Mouse (Mus musculus): ENCODE results near the gene Aqp5. TPM values are rescaled to one million over a fixed set of nuclear protein-coding genes. Genes with fewer than 3 reads are reported as not detected.

Gene Aqp5
- total RNA-seq, 1 experiment = 2.9 TPM

- in situ Hi-C loops (cut with MboI; ENCODE audit: low sequenced_read_pairs in 2 of 2, unreplicated experiment in 2 of 2) = no loop called here
- no peak overlapping the region for H3K4me3 ChIP-seq (ENCODE audit: insufficient read depth in 1 of 2, low read depth in 1 of 2, low read length in 2 of 2, poor library complexity in 1 of 2, severe bottlenecking in 1 of 2)
- no peaks in the 10 kb centered on the region for H3K36me3 ChIP-seq (ENCODE audit: control insufficient read depth, insufficient read depth, low read length, poor library complexity, severe bottlenecking)
- H3K27ac ChIP-seq (ENCODE audit: insufficient read depth, low read depth, low read length, poor library complexity, severe bottlenecking) = no peak overlapping the region
- H3K9ac ChIP-seq (ENCODE audit: insufficient read depth, low read depth, low read length, poor library complexity, severe bottlenecking) = no peak overlapping the region
- H3K4me1 ChIP-seq (ENCODE audit: control insufficient read depth in 2 of 2, insufficient read depth in 2 of 2, low read length in 2 of 2, poor library complexity in 1 of 2) = peaks cover 1 to 22% of the 10 kb centered on the region in 2 experiments; a peak in 2 of 4 replicates
- no peak for TF ChIP-seq ZC3H11A (IDR thresholded peaks at IDR 0.05; ENCODE audit: borderline replicate concordance, low read depth, low read length)
- TF ChIP-seq ZNF384 (IDR thresholded peaks at IDR 0.05; ENCODE audit: low read depth, low read length) = no peak
- no peak for TF ChIP-seq MAFK (IDR thresholded peaks at IDR 0.05; ENCODE audit: insufficient read depth, low read depth, low read length)
- no peak for TF ChIP-seq CHD2 (IDR thresholded peaks at IDR 0.05; ENCODE audit: low read depth, low read length)
- TF ChIP-seq HCFC1 (IDR thresholded peaks at IDR 0.05; ENCODE audit: borderline replicate concordance, insufficient read depth, low read length) = no peak
- DNase-seq (ENCODE audit: low read depth, low spot score) = no peak
- no peaks in the 10 kb centered on the region for H3K9me3 ChIP-seq (ENCODE audit: control insufficient read depth, insufficient read depth, low read depth, low read length)
These were observed 15.0 kb downstream of the Aqp5 start for GRCm38 (mm10) chr15:99605595-99605994.

GRCm38 (mm10) chr15:99606515-99606914 lies 15.9 kb downstream of the Aqp5 start:
- TF ChIP-seq CHD2 (IDR thresholded peaks at IDR 0.05; ENCODE audit: low read depth, low read length) = no peak
- no peak for TF ChIP-seq MAFK (IDR thresholded peaks at IDR 0.05; ENCODE audit: insufficient read depth, low read depth, low read length)
- no peak for TF ChIP-seq ZC3H11A (IDR thresholded peaks at IDR 0.05; ENCODE audit: borderline replicate concordance, low read depth, low read length)
- no peak for TF ChIP-seq HCFC1 (IDR thresholded peaks at IDR 0.05; ENCODE audit: borderline replicate concordance, insufficient read depth, low read length)
- no peak for TF ChIP-seq ZNF384 (IDR thresholded peaks at IDR 0.05; ENCODE audit: low read depth, low read length)
- no peaks in the 10 kb centered on the region for H3K9me3 ChIP-seq (ENCODE audit: control insufficient read depth, insufficient read depth, low read depth, low read length)
- peak overlapping the region; percentile 25; the same call in 1 of the 2 replicates for H3K27ac ChIP-seq (ENCODE audit: insufficient read depth, low read depth, low read length, poor library complexity, severe bottlenecking)
- DNase-seq (ENCODE audit: low read depth, low spot score) = no peak
- in situ Hi-C loops (cut with MboI; ENCODE audit: low sequenced_read_pairs in 2 of 2, unreplicated experiment in 2 of 2) = no loop called here
- no peak overlapping the region for H3K9ac ChIP-seq (ENCODE audit: insufficient read depth, low read depth, low read length, poor library complexity, severe bottlenecking)
- peaks cover 1 to 18% of the 10 kb centered on the region in 2 experiments; a peak in 2 of 4 replicates for H3K4me1 ChIP-seq (ENCODE audit: control insufficient read depth in 2 of 2, insufficient read depth in 2 of 2, low read length in 2 of 2, poor library complexity in 1 of 2)
- H3K36me3 ChIP-seq (ENCODE audit: control insufficient read depth, insufficient read depth, low read length, poor library complexity, severe bottlenecking) = no peaks in the 10 kb centered on the region
- no peak overlapping the region for H3K4me3 ChIP-seq (ENCODE audit: insufficient read depth in 1 of 2, low read depth in 1 of 2, low read length in 2 of 2, poor library complexity in 1 of 2, severe bottlenecking in 1 of 2)

GRCm38 (mm10) chr15:99607388-99608113 lies 17.0 kb downstream of the Aqp5 start:
- Histone ChIP-seq H3K9me3 (ENCODE audit: control insufficient read depth, insufficient read depth, low read depth, low read length) (no peaks in the 10 kb centered on the region), H3K9ac (ENCODE audit: insufficient read depth, low read depth, low read length, poor library complexity, severe bottlenecking) (no peak overlapping the region), H3K36me3 (ENCODE audit: control insufficient read depth, insufficient read depth, low read length, poor library complexity, severe bottlenecking) (no peaks in the 10 kb centered on the region), H3K27ac (ENCODE audit: insufficient read depth, low read depth, low read length, poor library complexity, severe bottlenecking) (no peak overlapping the region), H3K4me3 (ENCODE audit: insufficient read depth in 1 of 2, low read depth in 1 of 2, low read length in 2 of 2, poor library complexity in 1 of 2, severe bottlenecking in 1 of 2) (no peak overlapping the region), H3K4me1 (ENCODE audit: control insufficient read depth in 2 of 2, insufficient read depth in 2 of 2, low read length in 2 of 2, poor library complexity in 1 of 2) (peaks cover 1 to 9% of the 10 kb centered on the region in 2 experiments; a peak in 2 of 4 replicates)
- TF ChIP-seq MAFK (IDR thresholded peaks at IDR 0.05; ENCODE audit: insufficient read depth, low read depth, low read length) = no peak
- no peak for TF ChIP-seq ZC3H11A (IDR thresholded peaks at IDR 0.05; ENCODE audit: borderline replicate concordance, low read depth, low read length)
- TF ChIP-seq ZNF384 (IDR thresholded peaks at IDR 0.05; ENCODE audit: low read depth, low read length) = no peak
- no peak for DNase-seq (ENCODE audit: low read depth, low spot score)
- in situ Hi-C loops (cut with MboI; ENCODE audit: low sequenced_read_pairs in 2 of 2, unreplicated experiment in 2 of 2) = no loop called here

DNA sequence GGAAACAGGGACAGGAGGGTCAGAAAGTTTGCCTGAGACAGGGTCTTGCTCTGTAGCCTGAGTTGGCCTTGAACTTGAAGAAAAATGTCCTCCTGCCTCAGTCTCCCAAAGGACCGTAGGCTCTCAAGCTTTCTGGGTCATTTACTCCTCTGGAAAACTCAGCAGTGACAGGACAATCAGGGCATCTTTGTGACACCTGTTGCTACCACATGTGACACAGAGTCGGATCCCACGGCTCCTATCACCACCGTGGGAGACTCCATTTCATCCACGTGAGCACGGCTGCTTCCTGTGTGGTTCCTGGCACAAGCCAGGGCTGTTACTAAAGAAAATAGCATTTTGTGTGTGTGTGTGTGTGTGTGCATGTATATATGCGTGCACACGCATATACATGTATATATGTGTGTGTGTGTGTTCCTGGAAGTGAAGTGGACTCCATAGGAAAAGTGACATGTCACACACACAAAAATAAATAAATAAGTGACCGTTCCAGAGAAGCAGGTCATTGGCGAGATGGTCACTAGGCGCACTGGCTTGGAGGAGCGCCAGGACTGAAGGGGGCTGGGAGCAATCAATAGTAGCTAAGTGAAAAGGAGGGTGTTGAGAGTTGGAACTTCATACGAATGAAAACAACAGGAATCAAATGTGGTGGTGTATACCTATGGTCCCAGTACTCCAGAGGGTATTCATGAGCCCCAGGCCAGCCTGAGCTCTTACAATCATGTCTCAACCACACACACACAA lies 18.0 kb downstream of the Aqp5 start:
- TF ChIP-seq ZNF384 (IDR thresholded peaks at IDR 0.05; ENCODE audit: low read depth, low read length) (no peak), CHD2 (IDR thresholded peaks at IDR 0.05; ENCODE audit: low read depth, low read length) (no peak), ZC3H11A (IDR thresholded peaks at IDR 0.05; ENCODE audit: borderline replicate concordance, low read depth, low read length) (no peak), HCFC1 (IDR thresholded peaks at IDR 0.05; ENCODE audit: borderline replicate concordance, insufficient read depth, low read length) (no peak), MAFK (IDR thresholded peaks at IDR 0.05; ENCODE audit: insufficient read depth, low read depth, low read length) (no peak)
- H3K9ac ChIP-seq (ENCODE audit: insufficient read depth, low read depth, low read length, poor library complexity, severe bottlenecking) = no peak overlapping the region
- H3K9me3 ChIP-seq (ENCODE audit: control insufficient read depth, insufficient read depth, low read depth, low read length) = no peaks in the 10 kb centered on the region
- H3K36me3 ChIP-seq (ENCODE audit: control insufficient read depth, insufficient read depth, low read length, poor library complexity, severe bottlenecking) = no peaks in the 10 kb centered on the region
- DNase-seq (ENCODE audit: low read depth, low spot score) = no peak
- H3K4me1 ChIP-seq (ENCODE audit: control insufficient read depth in 2 of 2, insufficient read depth in 2 of 2, low read length in 2 of 2, poor library complexity in 1 of 2) = peaks cover 0 to 6% of the 10 kb centered on the region in 2 experiments; a peak in 1 of 4 replicates
- H3K27ac ChIP-seq (ENCODE audit: insufficient read depth, low read depth, low read length, poor library complexity, severe bottlenecking) = no peak overlapping the region
- in situ Hi-C loops (cut with MboI; ENCODE audit: low sequenced_read_pairs in 2 of 2, unreplicated experiment in 2 of 2) = no loop called here
- no peak overlapping the region for H3K4me3 ChIP-seq (ENCODE audit: insufficient read depth in 1 of 2, low read depth in 1 of 2, low read length in 2 of 2, poor library complexity in 1 of 2, severe bottlenecking in 1 of 2)
